Mouse (Mus musculus) forebrain, postnatal 0 days (tissue): ENCODE results near the gene Mbtd1. TPM values are rescaled to one million over a fixed set of nuclear protein-coding genes. Genes with fewer than 3 reads are reported as not detected.
"Not testable (repeated sequence)": the region's sequence is repeated elsewhere in the genome, so short reads cannot be mapped to it uniquely, and the experiment has no call there.

Experiments used
- ATAC-seq: fragments of 200-750 bp; cut with Nextera tagmentation; 2 replicates; pipeline ENCODE4 v1.8.0; 2017; ENCODE audit warnings: mild to moderate bottlenecking, moderate library complexity
- DNase-seq: peaks from one replicate; pipeline ENCODE4 v3.0.0-alpha.2; 2015
- H3K27ac ChIP-seq: fragments of 300-500 bp; sonication (generic); 2 replicates; pipeline ENCODE4 v1.5.1; 2014; ENCODE audit warnings: low read depth, mild to moderate bottlenecking, antibody characterized with exemption, low read length, moderate library complexity, mixed read lengths
- H3K27me3 ChIP-seq: fragments of 300-500 bp; sonication (generic); 2 replicates; pipeline ENCODE4 v1.6.1; 2014; ENCODE audit warnings: mild to moderate bottlenecking, low read length, mixed read lengths; ENCODE audit not compliant: insufficient read depth
- H3K36me3 ChIP-seq: fragments of 300-500 bp; sonication (generic); 2 replicates; pipeline ENCODE4 v1.6.1; 2014; ENCODE audit warnings: mild to moderate bottlenecking, moderate library complexity; ENCODE audit not compliant: insufficient read depth
- H3K4me1 ChIP-seq: fragments of 300-500 bp; sonication (generic); 2 replicates; pipeline ENCODE4 v1.6.1; 2014; ENCODE audit warnings: antibody characterized with exemption; ENCODE audit not compliant: insufficient read depth
- H3K4me2 ChIP-seq: fragments of 300-500 bp; sonication (generic); 2 replicates; pipeline ENCODE4 v1.6.1; 2014; ENCODE audit warnings: low read depth, mild to moderate bottlenecking, moderate library complexity
- H3K4me3 ChIP-seq: fragments of 300-500 bp; sonication (generic); 2 replicates; pipeline ENCODE4 v1.5.1; 2014; ENCODE audit warnings: low read depth, low read length, mixed read lengths
- H3K9ac ChIP-seq: fragments of 300-500 bp; sonication (generic); 2 replicates; pipeline ENCODE4 v1.6.1; 2014; ENCODE audit warnings: mild to moderate bottlenecking
- H3K9me3 ChIP-seq: fragments of 300-500 bp; sonication (generic); 2 replicates; pipeline ENCODE4 v1.6.1; 2016; ENCODE audit warnings: low read length
- CTCF ChIP-seq: sonication (generic); IDR thresholded peaks from 2 replicates; pipeline ENCODE4 v1.5.1; 2016; ENCODE audit warnings: antibody characterized with exemption, control low read depth, low read depth
- WGBS: fragments of 180-500 bp; shearing (Covaris S2); extraction: QIAGEN DNeasy Blood & Tissue Kit; methylation state at CpG from one replicate; pipeline ENCODE4 v1.1.7; 2014; 5-methylcytosine and 5-hydroxymethylcytosine counted together
- polyA plus RNA-seq: library from polyadenylated mRNA; unstranded; fragments of >200 nt; fragmentation: Nextera tagmentation; extraction: Ambion mirVana; gene quantifications from 2 replicates; pipeline ENCODE4 v1.2.1, GENCODE M21; 2015
- total RNA-seq: library from RNA; depleted of rRNA; stranded (reverse); fragments of >200 nt; gene quantifications from 2 replicates; pipeline ENCODE4 v1.2.3, GENCODE M21; 2014

The Mbtd1 gene
- total and polyA plus RNA-seq, 2 experiments from 2014 or later: 13.9 to 30.6 TPM

DNA sequence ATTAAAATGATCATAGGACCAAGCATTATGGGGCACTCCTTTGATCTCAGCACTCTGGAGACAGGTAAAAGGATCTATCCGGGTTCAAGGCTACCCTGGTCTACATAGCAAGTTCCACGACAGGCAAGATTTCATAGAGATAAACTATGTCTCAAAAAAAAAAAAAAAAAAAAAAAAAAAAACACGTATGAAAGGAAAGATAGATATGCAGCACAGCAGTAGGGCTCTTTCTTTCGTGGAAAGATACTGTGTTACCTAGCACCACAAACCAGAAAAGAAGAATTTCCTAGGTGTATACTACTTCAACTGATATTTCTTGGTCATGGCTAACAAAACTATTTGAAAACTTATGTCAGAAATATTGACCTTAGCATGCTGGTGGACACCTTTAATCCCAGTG is 21.2 kb downstream of the Mbtd1 start:
- Histone ChIP-seq H3K27me3 (no peaks in the 10 kb centered on the region), H3K4me3 (no peak overlapping the region), H3K36me3 (peaks cover 40% of the 10 kb centered on the region)

DNA sequence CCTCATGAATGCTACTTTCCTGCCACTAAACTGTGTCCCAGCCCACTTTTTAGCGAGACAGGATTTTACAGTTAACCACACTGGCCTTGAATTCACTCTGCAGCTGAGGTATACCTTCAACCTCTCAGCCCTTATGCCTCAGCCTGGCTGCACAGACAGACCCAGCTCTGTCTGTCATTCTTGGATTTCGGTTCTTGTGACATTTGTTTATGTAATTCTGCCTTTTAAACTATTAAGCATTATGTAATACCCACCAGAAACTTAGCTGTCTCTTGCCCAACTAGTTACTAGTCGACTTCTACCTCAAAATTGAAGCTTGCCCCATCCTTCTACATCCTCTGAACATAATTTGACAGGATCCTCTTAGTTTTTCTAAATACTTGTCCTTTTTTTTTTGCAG is 22.2 kb downstream of the Mbtd1 start:
- H3K4me3 ChIP-seq: no peak overlapping the region
- H3K4me1 ChIP-seq: no peaks in the 10 kb centered on the region
- H3K27me3 ChIP-seq: no peaks in the 10 kb centered on the region
- H3K9ac ChIP-seq: no peak overlapping the region
- 90% methylated on average over 3 of the region's 3 CpGs for WGBS
- H3K27ac ChIP-seq: no peak overlapping the region
- no peaks in the 10 kb centered on the region for H3K9me3 ChIP-seq
- H3K4me2 ChIP-seq: no peak overlapping the region
- TF ChIP-seq CTCF: no peak
- DNase-seq: no peak
- H3K36me3 ChIP-seq: peaks cover 40% of the 10 kb centered on the region
- no peak for ATAC-seq

More for the DNA sequence above, 21.2 kb downstream of the Mbtd1 start:
- TF ChIP-seq CTCF: no peak
- 79% methylated on average over 4 of the region's 4 CpGs for WGBS
- Histone ChIP-seq H3K27ac (no peak overlapping the region), H3K4me1 (no peaks in the 10 kb centered on the region), H3K4me2 (no peak overlapping the region), H3K9ac (no peak overlapping the region), H3K9me3 (no peaks in the 10 kb centered on the region)
- DNase-seq: no peak
- ATAC-seq: no peak

DNA sequence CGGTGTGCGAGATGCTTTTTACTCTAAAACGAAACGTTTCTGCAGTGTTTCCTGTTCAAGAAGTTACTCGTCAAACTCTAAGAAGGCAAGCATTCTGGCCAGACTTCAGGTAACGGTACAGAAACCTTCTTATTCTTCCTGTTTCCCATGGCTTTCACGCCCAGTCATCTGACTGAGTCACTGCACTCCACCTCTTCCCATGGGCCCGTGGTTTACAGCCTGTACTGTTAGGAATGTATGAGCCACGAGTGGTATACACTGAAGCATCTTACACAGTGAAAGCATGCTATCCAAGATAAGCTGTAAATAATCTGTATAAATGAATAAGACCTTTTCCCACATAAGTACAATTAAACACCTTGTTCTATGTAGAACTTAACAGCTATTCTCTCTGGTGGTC is 23.2 kb downstream of the Mbtd1 start:
- WGBS: 89% methylated on average over 9 of the region's 9 CpGs
- H3K36me3 ChIP-seq: peaks cover 44% of the 10 kb centered on the region
- no peak for DNase-seq
- no peak overlapping the region for H3K9ac ChIP-seq
- ATAC-seq: no peak
- no peak overlapping the region for H3K4me2 ChIP-seq
- H3K4me1 ChIP-seq: no peaks in the 10 kb centered on the region
- no peak overlapping the region for H3K27ac ChIP-seq
- no peak for TF ChIP-seq CTCF
- no peaks in the 10 kb centered on the region for H3K27me3 ChIP-seq
- H3K9me3 ChIP-seq: no peaks in the 10 kb centered on the region
- H3K4me3 ChIP-seq: no peak overlapping the region

DNA sequence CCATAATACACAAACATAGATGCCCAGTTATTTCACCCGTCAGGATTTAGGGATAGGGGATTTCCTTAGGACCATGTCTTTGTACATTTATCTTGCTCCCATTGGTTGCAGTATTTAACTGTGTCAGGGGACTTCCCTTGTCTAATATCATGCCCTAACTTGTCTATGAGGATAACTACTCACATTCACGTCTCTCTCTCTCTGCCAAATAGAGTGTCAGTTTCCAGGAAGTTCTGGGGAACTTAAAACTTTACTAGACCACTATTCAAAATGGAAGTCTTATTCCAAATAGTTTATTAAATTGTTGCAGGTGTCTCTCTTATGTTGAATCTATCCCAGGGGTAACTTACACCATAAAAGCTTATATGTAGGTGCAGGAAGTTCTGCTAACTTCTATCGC is 26.0 kb downstream of the Mbtd1 start:
- peaks cover 35% of the 10 kb centered on the region for H3K36me3 ChIP-seq
- no peaks in the 10 kb centered on the region for H3K4me1 ChIP-seq
- DNase-seq (no peak), ATAC-seq (no peak)
- H3K27me3 ChIP-seq: no peaks in the 10 kb centered on the region
- no peak overlapping the region for H3K9ac ChIP-seq
- 88% methylated on average over 3 of the region's 3 CpGs for WGBS
- no peak overlapping the region for H3K27ac ChIP-seq
- H3K4me3 ChIP-seq: no peak overlapping the region
- no peak overlapping the region for H3K4me2 ChIP-seq
- TF ChIP-seq CTCF: no peak
- H3K9me3 ChIP-seq: no peaks in the 10 kb centered on the region

DNA sequence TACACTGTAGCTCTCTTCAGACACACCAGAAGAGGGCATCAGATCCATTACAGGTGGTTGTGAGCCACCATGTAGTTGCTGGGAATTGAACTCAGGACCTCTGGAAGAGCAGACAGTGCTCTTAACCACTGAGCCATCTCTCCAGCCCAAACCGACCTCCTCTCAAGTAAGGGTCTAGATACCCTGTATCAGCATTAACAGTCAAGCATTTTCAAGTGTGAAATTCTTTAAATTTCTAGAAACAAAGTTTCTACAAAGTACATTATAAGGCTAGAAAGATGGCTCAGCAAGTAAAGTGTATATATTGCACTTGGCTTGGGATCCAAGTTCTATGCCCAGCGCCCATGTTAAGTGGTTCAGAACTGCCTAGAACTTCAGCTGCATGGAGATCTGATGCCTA is 29.4 kb downstream of the Mbtd1 start:
- 97% methylated on average over 2 of the region's 2 CpGs for WGBS
- H3K9ac ChIP-seq, H3K4me1 ChIP-seq, H3K27ac ChIP-seq, H3K9me3 ChIP-seq, ATAC-seq, H3K4me3 ChIP-seq, H3K27me3 ChIP-seq, DNase-seq, H3K4me2 ChIP-seq: not testable (repeated sequence)
- H3K36me3 ChIP-seq: peaks cover 33% of the 10 kb centered on the region

DNA sequence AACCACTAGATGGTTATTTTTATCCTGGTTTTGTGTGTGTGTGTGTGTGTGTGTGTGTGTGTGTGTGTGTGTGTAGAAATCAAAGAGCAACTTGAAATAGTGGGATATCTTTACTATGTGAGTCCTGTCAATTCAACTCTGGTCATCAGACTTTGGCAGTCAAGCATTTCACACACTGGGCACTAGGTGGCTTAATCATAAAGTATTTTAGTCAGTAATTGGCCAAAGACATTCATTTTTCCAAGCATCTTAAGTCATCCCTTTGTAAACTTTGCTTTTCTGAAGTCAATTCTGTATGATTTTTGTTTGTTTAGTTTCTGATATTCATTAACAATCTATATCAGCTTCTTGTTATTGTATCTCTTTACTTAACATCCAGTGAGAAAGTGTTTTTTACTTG is 43.5 kb downstream of the Mbtd1 start:
- ATAC-seq (no peak), DNase-seq (no peak)
- Histone ChIP-seq H3K4me1 (no peaks in the 10 kb centered on the region), H3K27ac (no peak overlapping the region), H3K36me3 (peaks cover 66% of the 10 kb centered on the region), H3K4me2 (no peak overlapping the region), H3K9me3 (no peaks in the 10 kb centered on the region), H3K4me3 (no peak overlapping the region), H3K27me3 (no peaks in the 10 kb centered on the region), H3K9ac (no peak overlapping the region)
- no peak for TF ChIP-seq CTCF

DNA sequence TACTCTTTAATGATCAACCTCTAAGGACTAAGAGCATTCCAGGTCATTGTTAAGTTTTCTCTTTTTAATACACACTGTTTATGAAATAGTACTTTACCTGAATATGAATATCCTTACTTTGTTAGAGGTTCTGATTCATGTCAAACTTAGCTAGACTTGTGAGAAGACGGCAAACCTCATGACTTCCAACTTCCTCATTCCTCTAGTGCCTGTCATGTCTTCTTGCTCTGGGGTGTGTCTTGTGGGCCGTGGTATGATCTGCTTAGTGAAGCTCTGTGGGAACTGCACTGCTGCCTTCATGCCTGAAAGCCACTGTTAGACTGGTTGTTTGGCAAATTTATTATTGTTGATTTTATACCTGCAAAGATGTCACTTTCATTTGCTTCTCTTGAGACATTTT is 55.3 kb downstream of the Mbtd1 start:
- no peak overlapping the region for H3K4me2 ChIP-seq
- H3K9ac ChIP-seq: no peak overlapping the region
- peaks cover 29% of the 10 kb centered on the region for H3K36me3 ChIP-seq
- H3K4me1 ChIP-seq: no peaks in the 10 kb centered on the region
- no peaks in the 10 kb centered on the region for H3K9me3 ChIP-seq
- TF ChIP-seq CTCF: no peak
- DNase-seq: no peak
- no peak for ATAC-seq
- no peak overlapping the region for H3K27ac ChIP-seq
- H3K4me3 ChIP-seq: no peak overlapping the region
- no peaks in the 10 kb centered on the region for H3K27me3 ChIP-seq
- WGBS: 91% methylated on average over 2 of the region's 2 CpGs

DNA sequence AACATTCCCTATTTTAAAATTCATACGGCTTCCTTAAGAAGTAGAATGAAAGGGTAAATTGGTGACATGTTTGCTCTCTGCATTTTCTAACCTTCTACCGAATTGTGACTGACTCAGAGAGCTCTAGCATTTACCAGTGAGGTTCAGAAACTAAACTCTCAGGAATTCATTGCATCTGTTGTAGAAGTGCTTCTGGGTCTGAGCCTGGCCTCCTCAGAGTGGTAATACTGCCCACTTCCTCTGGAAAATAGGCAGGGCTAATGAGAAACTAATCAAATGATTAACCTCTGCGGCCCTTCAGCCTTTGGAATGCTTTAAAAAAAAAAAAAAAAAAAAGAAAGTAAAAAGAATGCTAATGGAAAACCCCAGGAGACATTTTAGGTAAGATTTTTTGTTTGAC is 59.3 kb downstream of the Mbtd1 start:
- WGBS: 72% methylated on average over 3 of the region's 3 CpGs
- Histone ChIP-seq H3K9me3 (no peaks in the 10 kb centered on the region), H3K9ac (no peak overlapping the region), H3K4me3 (no peak overlapping the region), H3K27me3 (no peaks in the 10 kb centered on the region), H3K4me1 (no peaks in the 10 kb centered on the region), H3K4me2 (no peak overlapping the region), H3K27ac (no peak overlapping the region), H3K36me3 (peaks cover 26% of the 10 kb centered on the region)
- DNase-seq (no peak), ATAC-seq (no peak)
- TF ChIP-seq CTCF: no peak
